Mouse (Mus musculus) midbrain, embryonic 10.5 days (tissue): ENCODE results near the gene Ubd. TPM values are rescaled to one million over a fixed set of nuclear protein-coding genes. Genes with fewer than 3 reads are reported as not detected.
"Not testable (repeated sequence)": the region's sequence is repeated elsewhere in the genome, so short reads cannot be mapped to it uniquely, and the experiment has no call there.

Source experiments
- DNase-seq: peaks from one replicate; pipeline ENCODE4 v3.0.0-alpha.2; 2017; ENCODE audit warnings: low spot score
- H3K27ac ChIP-seq: fragments of 300-500 bp; sonication (generic); replicated peaks from 2 replicates; pipeline ENCODE4 v1.5.1; 2016; ENCODE audit warnings: mild to moderate bottlenecking
- H3K27me3 ChIP-seq: fragments of 300-500 bp; sonication (generic); 2 replicates; pipeline ENCODE4 v1.6.1; 2016; ENCODE audit warnings: low read depth, mild to moderate bottlenecking; ENCODE audit not compliant: poor library complexity, severe bottlenecking
- H3K36me3 ChIP-seq: fragments of 300-500 bp; sonication (generic); 2 replicates; pipeline ENCODE4 v1.6.1; 2016; ENCODE audit warnings: mild to moderate bottlenecking, moderate library complexity
- H3K4me1 ChIP-seq: fragments of 300-500 bp; sonication (generic); 2 replicates; pipeline ENCODE4 v1.6.1; 2016
- H3K4me3 ChIP-seq: fragments of 300-500 bp; sonication (generic); 2 replicates; pipeline ENCODE4 v1.5.1; 2016; ENCODE audit warnings: mild to moderate bottlenecking, moderate library complexity
- H3K9me3 ChIP-seq: fragments of 300-500 bp; sonication (generic); replicated peaks from 2 replicates; pipeline ENCODE4 v1.6.1; 2016; ENCODE audit warnings: mild to moderate bottlenecking
- WGBS: fragments of 180-500 bp; shearing (Covaris S2); methylation state at CpG from one replicate; pipeline ENCODE4 v1.1.7; 2016; 5-methylcytosine and 5-hydroxymethylcytosine counted together
- polyA plus RNA-seq: library from polyadenylated mRNA; unstranded; fragments of >200 nt; fragmentation: Nextera tagmentation; extraction: Ambion mirVana; gene quantifications from 2 replicates; pipeline ENCODE4 v1.2.1, GENCODE M21; 2016

Gene Ubd
- polyA plus RNA-seq, 1 experiment from 2014 or later: not detected

- DNase-seq: no peak
- Histone ChIP-seq H3K4me1 (no peaks in the 10 kb centered on the region), H3K4me3 (no peak overlapping the region), H3K27me3 (no peaks in the 10 kb centered on the region), H3K9me3 (peaks cover 10% of the 10 kb centered on the region; the same call in 1 of the 2 replicates), H3K27ac (no peak overlapping the region), H3K36me3 (no peaks in the 10 kb centered on the region)
- 87% methylated on average over 3 of the region's 3 CpGs for WGBS
Measured at GRCm38 (mm10) chr17:37218486-37218885, 24.8 kb downstream of the Ubd start.

- 62% methylated on average over 4 of the region's 4 CpGs for WGBS
- Histone ChIP-seq H3K27me3 (no peaks in the 10 kb centered on the region), H3K4me3 (no peak within 1 kb of the TSS), H3K36me3 (no peaks in the 10 kb centered on the region), H3K4me1 (no peaks in the 10 kb centered on the region), H3K27ac (no peak within 1 kb of the TSS), H3K9me3 (peaks cover 10% of the 10 kb centered on the region; the same call in 1 of the 2 replicates)
- no peak for DNase-seq
Measured at GRCm38 (mm10) chr17:37219846-37220245, 26.2 kb downstream of the Ubd start, which contains the start of gene Olfr96. Gene Olfr96, plus strand, starts transcription at chr17:37220146.

- H3K4me1 ChIP-seq: no peaks in the 10 kb centered on the region
- peaks cover 9% of the 10 kb centered on the region; the same call in 1 of the 2 replicates for H3K9me3 ChIP-seq
- no peak for DNase-seq
- no peak overlapping the region for H3K4me3 ChIP-seq
- WGBS: 27% methylated on average over 1 of the region's 1 CpGs
- H3K36me3 ChIP-seq: no peaks in the 10 kb centered on the region
- H3K27me3 ChIP-seq: no peaks in the 10 kb centered on the region
- H3K27ac ChIP-seq: no peak overlapping the region
Measured at GRCm38 (mm10) chr17:37221879-37222278, 28.2 kb downstream of the Ubd start.

- H3K36me3 ChIP-seq, H3K4me1 ChIP-seq, DNase-seq, H3K27ac ChIP-seq, H3K4me3 ChIP-seq, H3K27me3 ChIP-seq, H3K9me3 ChIP-seq: not testable (repeated sequence)
- 90% methylated on average over 2 of the region's 2 CpGs for WGBS
Measured at GRCm38 (mm10) chr17:37237230-37237629, 43.5 kb downstream of the Ubd start, which contains the start of gene Olfr97. Gene Olfr97, minus strand, starts transcription at chr17:37237330.

GRCm38 (mm10) chr17:37242198-37242597, 48.5 kb downstream of the Ubd start:
- no peak for DNase-seq
- no peak overlapping the region for H3K27ac ChIP-seq
- H3K27me3 ChIP-seq: no peaks in the 10 kb centered on the region
- WGBS: 69% methylated on average over 3 of the region's 3 CpGs
- H3K9me3 ChIP-seq: peaks cover 6% of the 10 kb centered on the region; the same call in 1 of the 2 replicates
- no peaks in the 10 kb centered on the region for H3K4me1 ChIP-seq
- H3K4me3 ChIP-seq: no peak overlapping the region
- H3K36me3 ChIP-seq: no peaks in the 10 kb centered on the region

Other genes with a start within 250 kb of the Ubd start
- gene Ppp1r11, start 242.2 kb upstream of the Ubd start, polyA plus RNA-seq: 160 and 166 TPM in 2 replicates
- 88.5 and 96.7 TPM in 2 replicates for gene Znrd1, start 235.3 kb upstream of the Ubd start, polyA plus RNA-seq
- gene Znrd1as, start 235.3 kb upstream of the Ubd start, polyA plus RNA-seq: 8.8 and 10.6 TPM in 2 replicates
- gene 2410137M14Rik, start 212.7 kb upstream of the Ubd start, polyA plus RNA-seq: not detected in 2 replicates
- gene H2-M5, start 204.4 kb upstream of the Ubd start, polyA plus RNA-seq: 0.83 and 1.2 TPM in 2 replicates
- 61.6 and 87.8 TPM in 2 replicates for gene Zfp57, start 192.7 kb upstream of the Ubd start, polyA plus RNA-seq
- gene Mog, start 170.5 kb upstream of the Ubd start, polyA plus RNA-seq: 0.10 and 0.15 TPM in 2 replicates
- gene Gabbr1, start 147.9 kb upstream of the Ubd start, polyA plus RNA-seq: 7.9 and 12.2 TPM in 2 replicates
- 0.17 TPM in 1 of 2 replicates, not detected in the other for gene Olfr90, start 105.4 kb upstream of the Ubd start, polyA plus RNA-seq
- gene Olfr91, start 95.6 kb upstream of the Ubd start, polyA plus RNA-seq: not detected in 2 replicates
- gene Olfr92, start 73.8 kb upstream of the Ubd start, polyA plus RNA-seq: not detected in 2 replicates
- gene Olfr93, start 32.4 kb upstream of the Ubd start, polyA plus RNA-seq: not detected in 2 replicates
- gene Olfr94, start 7.1 kb downstream of the Ubd start, polyA plus RNA-seq: not detected in 2 replicates
- not detected in 2 replicates for gene Olfr95, start 19.2 kb downstream of the Ubd start, polyA plus RNA-seq
- not detected in 2 replicates for gene Olfr96, start 26.3 kb downstream of the Ubd start, polyA plus RNA-seq
- gene Olfr97, start 43.4 kb downstream of the Ubd start, polyA plus RNA-seq: not detected in 2 replicates
- gene Olfr98, start 69.9 kb downstream of the Ubd start, polyA plus RNA-seq: not detected in 2 replicates
- 1.8 and 2.1 TPM in 2 replicates for gene H2-M3, start 76.3 kb downstream of the Ubd start, polyA plus RNA-seq
- gene Olfr99, start 89.6 kb downstream of the Ubd start, polyA plus RNA-seq: not detected in 2 replicates
- gene Olfr101, start 110.4 kb downstream of the Ubd start, polyA plus RNA-seq: not detected in 2 replicates
- not detected in 2 replicates for gene Olfr102, start 123.2 kb downstream of the Ubd start, polyA plus RNA-seq
- gene Olfr103, start 145.8 kb downstream of the Ubd start, polyA plus RNA-seq: not detected in 2 replicates
- not detected in 2 replicates for gene Olfr104-ps, start 165.7 kb downstream of the Ubd start, polyA plus RNA-seq
- gene Olfr105-ps, start 185.1 kb downstream of the Ubd start, polyA plus RNA-seq: not detected in 2 replicates
- gene Olfr106-ps, start 196.5 kb downstream of the Ubd start, polyA plus RNA-seq: not detected in 2 replicates
- gene Olfr107, start 205.3 kb downstream of the Ubd start, polyA plus RNA-seq: not detected in 2 replicates